Mouse (Mus musculus) layer of hippocampus, adult 9-10 months (tissue): Measurements from ENCODE around the gene Nop16.
A peak's percentile ranks its signal among the peaks of the same experiment; 100 is the strongest.
"Not testable (repeated sequence)": the region's sequence is repeated elsewhere in the genome, so short reads cannot be mapped to it uniquely, and the experiment has no call there.

Source experiments
- DNase-seq: peaks from one replicate; pipeline ENCODE4 v3.0.0; 2022; ENCODE audit warnings: low spot score

The Nop16 gene

GRCm38 (mm10) chr13:54589996-54590951, at the start of gene Nop16, which contains the start of gene Higd2a:
Nop16 (minus strand) TSS chr13:54590090.
Higd2a (plus strand) TSS chr13:54590207.
- peak; percentile 98 for DNase-seq

GRCm38 (mm10) chr13:54635011-54635410, 45.1 kb upstream of the Nop16 start:
- no peak for DNase-seq

DNA sequence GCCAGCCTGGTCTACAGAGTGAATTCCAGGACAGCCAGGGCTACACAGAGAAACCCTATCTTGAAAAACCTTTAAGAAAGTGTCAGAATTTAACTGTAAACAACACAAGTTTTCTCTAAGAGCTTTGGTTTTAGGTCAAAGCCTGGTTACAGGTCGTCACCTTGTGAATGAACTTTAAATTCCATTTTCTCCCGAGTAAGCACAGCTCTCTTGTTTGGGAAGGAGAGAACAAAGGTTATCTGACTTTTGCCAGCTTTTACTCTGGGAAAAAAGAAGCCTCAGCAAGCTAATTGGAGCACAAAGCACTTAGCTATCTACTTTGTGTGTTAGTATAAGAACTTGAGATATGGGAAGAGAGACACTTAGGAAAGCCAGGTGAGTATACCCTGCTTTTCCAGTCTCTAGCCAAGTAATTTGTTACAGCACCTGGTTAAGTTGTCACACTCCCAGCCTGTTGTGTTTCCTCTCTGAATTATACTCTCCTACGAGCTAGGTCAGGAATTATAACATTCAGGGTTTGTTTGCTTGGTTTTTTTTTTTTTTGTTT, 42.9 kb upstream of the Nop16 start:
- no peak for DNase-seq

GRCm38 (mm10) chr13:54629128-54629527, 39.2 kb upstream of the Nop16 start:
- DNase-seq, result no peak

DNA sequence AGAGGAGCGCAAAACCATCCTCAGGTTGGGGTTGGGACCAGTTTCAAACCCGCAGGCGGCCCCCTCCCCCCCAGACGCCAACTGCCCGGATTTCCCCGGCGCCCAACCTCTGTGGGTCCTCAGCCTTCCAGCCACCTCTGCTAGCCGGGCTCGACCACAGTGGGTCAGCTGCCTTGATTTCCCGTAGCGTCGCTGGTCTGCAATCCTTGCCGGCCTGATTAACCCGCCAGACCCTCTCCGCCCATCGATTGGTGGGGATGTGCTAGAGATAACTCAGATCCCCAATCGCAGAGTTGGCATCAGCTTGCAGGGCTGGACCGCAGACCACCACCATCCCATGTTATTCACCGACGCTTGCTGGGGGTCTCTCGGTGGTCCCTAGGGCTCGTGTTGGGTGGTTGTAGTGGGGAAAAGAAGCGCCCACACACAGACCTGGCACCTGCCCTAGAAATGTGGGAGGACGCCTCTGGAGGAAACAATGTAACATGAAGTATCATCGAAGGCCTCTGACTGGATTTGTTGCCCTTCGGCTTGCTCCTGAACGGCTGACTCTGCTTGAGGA, 32.2 kb upstream of the Nop16 start:
- DNase-seq, result no peak

DNA sequence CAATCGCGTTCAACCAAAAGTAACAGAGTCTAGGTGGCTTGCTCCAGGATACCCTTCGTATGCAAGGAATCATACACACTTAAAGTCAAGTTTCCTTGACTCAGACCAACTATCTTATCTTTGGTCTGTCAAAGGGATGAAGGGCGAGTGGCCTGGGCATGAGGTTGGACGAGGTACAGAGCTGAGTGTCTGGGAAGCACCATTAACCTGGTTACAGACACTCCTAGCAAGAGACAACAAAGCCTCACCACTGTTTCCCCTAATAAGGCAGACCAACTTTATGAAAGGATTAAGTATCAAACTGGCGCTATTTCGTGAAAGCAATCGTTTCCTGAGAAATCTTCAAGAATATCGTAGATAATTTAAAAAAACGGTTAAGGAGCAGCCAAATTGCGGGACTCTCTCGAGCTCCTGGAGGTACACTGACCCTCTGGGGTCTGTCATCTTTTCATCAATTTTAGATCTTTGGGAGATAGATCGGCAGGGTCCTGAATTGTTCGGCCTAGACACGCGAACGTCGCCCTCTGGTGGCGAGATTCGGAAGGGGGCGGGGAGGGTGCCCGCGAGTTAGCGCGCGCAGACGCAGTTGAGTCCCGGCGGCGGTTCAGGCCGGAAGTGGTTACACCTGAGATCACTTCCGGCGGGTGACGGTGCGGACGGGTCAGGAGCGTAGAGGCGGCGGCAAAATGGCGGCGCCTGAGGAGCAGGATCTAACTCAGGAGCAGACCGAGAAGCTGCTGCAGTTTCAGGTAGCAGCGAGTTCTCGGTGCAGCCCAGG, 31.5 kb upstream of the Nop16 start, which contains the start of gene Faf2:
TSS of gene Faf2 (plus strand) at position 630 of the 778 bp plus-strand sequence.
- peak; percentile 99 for DNase-seq

DNA sequence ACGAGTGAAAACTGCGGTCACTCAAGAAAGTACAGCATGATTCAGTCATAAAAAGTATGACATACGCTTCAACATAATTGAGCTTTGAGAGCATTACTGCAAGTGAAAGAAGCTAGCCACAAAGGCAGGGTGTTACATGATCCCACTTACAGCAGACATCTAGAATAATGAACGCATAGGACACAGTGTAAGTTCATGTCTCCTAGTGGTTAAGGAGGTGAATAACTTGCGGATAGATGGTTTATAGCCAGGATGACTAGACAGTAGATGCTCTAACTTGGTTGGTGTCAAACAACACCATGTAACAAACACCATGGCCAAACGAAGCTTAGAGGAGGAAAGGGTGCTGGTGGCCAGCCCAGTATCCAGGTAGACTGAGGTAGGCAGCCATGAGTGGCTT, 27.1 kb upstream of the Nop16 start:
- no peak for DNase-seq

- no peak for DNase-seq
These were observed 26.4 kb upstream of the Nop16 start for GRCm38 (mm10) chr13:54616307-54616706.

DNA sequence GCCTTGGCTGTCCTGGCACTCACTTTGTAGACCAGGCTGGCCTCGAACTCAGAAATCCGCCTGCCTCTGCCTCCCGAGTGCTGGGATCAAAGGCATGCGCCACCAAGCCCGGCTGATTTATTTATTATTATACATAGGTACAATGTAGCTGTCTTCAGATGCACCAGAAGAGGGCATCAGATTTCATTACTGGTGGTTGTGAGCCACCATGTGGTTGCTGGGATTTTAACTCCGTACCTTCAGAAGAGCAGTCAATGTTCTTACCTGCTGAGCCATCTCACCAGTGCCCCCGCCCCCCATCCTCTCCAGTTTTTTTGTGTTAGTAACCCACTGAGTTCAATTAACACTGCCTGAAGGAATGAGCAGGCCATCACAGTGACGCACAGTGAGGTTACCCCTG, 23.3 kb upstream of the Nop16 start:
- not testable (repeated sequence) for DNase-seq

GRCm38 (mm10) chr13:54610972-54611754, 21.3 kb upstream of the Nop16 start, which contains the start of gene Cltb:
Cltb (minus strand) TSS chr13:54611344.
- no peak for DNase-seq

DNA sequence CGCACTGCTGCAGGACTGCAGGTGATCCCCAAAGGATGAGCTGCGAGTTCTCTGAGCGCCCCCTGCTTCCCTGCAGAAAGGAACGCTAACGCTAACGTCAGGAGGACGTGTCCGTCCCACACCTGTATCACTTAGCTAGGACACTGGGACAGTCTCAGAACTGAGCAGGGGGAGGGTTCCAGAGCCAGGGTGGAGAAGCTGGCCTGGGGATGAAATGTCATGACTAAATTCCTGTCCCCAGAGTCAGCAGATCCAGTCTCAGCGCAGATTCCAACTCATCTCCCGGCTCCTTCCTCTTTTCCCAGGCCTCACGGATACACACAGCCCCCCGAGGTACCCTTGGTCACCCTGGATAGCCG, 20.7 kb upstream of the Nop16 start:
- no peak for DNase-seq

DNA sequence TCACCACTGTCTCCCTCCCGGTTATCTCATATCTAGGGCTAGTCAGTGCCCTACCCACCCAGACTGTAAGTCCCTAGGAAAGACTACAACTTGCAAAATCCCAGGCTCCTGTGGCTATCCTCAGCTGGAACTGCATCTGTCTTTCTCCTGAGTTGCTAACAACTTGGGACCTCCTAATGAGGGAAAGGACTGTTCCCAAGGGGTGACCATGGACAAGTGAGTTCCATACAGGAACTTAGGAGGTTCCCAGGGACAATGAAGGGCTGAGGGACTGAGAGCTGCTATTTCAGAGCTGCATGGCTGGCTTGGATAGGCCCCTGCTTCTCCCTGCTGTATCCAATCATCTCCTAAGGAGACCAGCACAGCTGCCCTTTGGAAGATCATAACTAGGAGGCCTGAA, 19.4 kb upstream of the Nop16 start:
- DNase-seq, result no peak

DNA sequence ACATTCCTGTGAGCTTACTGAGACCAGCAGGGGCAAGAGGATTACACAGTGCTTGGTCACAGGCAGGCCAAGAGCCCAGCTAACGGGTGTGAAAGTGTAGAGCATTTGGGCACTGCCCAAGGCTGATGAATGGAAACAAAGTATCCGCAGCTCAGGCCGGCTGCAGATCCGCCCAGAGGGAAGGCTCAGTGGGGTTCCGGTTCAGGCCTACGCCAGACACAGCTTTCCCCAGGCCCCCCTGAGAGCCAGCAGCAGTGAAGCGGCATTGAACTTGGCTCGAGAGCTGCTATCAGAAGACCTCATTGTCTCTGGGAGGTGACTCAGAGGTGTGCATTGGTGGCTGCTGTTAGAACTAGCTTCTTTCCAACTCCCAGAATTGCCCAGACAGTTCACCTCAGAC, 18.8 kb upstream of the Nop16 start:
- DNase-seq, result no peak

- DNase-seq, result no peak
These were observed 18.1 kb upstream of the Nop16 start for GRCm38 (mm10) chr13:54608002-54608401.

GRCm38 (mm10) chr13:54607204-54607603, 17.3 kb upstream of the Nop16 start:
- no peak for DNase-seq

DNA sequence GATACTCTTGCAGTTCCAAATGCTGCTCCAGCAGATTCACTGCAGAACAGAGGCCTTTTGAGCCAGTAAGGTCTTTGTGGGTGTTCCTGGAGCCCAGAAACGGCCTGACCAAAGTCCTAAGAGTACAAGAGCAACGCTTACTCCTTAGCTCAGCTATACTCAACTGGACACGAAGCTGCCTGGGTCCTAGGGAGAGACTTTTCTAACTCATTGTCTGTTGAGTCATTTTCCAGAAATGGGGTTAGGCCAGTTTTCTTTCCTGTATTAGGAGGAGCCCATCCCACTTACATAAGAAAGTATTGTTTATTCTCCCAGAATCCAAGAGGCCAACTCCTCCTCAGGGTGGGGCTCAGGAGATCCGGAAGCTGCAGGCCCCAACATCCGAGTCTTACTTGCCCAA, 15.5 kb upstream of the Nop16 start:
- no peak for DNase-seq

DNA sequence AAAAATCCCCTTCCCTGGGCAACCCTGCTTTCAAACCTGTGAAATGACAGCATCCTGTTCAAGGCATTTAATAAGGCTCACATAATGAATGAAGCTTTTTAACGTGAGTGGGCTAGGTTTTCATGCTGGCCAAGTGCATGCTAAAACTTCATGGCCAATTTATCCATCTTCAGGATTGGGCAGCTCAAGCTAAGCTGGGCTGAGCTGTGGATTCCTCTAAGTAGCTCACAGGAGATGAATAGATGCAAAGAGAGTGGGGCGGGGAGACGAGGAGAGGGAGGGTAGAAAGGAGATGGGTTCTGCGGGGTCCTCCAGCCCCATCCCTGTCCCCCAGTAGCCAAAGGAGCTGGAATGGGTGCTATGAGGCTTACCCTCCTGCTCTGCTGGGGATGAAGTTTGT, 14.3 kb upstream of the Nop16 start:
- DNase-seq, result no peak

DNA sequence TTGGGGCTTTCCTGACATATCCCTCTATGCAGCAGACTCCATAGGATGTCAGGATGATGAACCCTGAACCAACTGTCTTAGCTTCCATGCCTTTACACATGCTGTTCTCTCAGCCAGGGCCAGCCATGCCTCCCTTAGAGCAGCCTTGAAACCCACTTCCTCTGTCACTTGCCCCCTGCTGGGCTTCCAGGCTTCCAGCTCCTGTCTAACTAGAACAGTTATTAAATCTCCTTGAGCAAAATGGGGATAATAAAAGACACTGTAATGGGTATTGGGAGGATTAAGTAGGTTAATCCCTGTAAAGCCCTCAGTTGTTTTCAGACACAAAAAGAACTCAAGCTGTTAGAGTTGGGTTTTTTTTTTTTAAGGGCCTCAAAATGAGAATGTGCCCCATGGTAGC, 13.6 kb upstream of the Nop16 start:
- DNase-seq, result no peak

DNA sequence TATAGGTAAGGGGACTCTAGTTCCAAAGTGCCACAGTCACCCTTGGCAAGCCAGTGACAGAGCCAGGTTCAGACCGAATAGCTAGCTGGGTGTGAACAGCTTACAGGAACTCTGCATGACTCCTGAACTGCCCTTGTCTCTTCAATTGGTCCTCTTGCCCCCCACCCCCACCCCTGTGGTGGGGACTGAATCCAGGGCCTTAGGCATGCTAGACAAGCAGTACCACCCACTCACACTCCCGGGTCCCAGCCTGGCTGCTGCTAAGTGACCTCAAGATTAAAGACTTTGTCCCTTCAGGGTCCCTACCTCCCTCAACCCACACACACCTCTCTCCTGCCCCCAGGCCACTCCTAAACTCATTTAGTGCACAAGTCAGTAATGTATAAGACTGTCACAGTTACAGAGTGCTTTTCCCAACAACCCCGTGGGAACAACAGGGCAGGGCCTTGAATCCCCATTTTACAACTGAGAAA, 12.8 kb upstream of the Nop16 start:
- no peak for DNase-seq

GRCm38 (mm10) chr13:54598622-54599143, 8.8 kb upstream of the Nop16 start:
- DNase-seq, result no peak

DNA sequence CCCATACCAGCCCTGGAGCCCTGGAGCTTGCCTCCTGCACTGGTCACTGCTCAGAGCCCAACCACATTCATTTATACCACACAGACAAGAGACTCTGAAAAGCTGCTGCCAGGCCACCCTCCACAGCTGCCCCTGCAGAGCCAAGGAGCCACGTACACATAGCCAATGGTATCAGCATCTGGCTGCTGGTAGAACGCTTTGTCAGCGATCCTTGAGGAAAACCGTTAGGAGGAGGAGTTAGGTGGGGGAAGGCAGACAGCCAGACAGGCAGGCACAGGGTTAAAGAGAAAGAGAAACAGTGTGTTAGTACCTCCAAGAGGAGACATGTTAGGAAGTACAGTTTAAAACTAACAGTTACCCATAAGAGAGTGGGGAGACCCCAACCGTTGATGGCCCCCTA, 7.0 kb upstream of the Nop16 start:
- DNase-seq, result no peak
